Mouse (Mus musculus): ENCODE data around the gene Bex6. TPM values are rescaled to one million over a fixed set of nuclear protein-coding genes. Genes with fewer than 3 reads are reported as not detected.
"Not testable (repeated sequence)": the region's sequence is repeated elsewhere in the genome, so short reads cannot be mapped to it uniquely, and the experiment has no call there.

Bex6 gene
- polyA plus RNA-seq, 1 experiment from 2014 or later, result 0.14 TPM

- H3K4me1 ChIP-seq (ENCODE audit: control insufficient read depth, insufficient read depth, low read length); ATAC-seq (ENCODE audit: insufficient read depth, low FRiP score); H3K27me3 ChIP-seq (ENCODE audit: control insufficient read depth, insufficient read depth, low read length); H3K4me3 ChIP-seq (replicated peaks; ENCODE audit: low read length); H3K27ac ChIP-seq (ENCODE audit: low read length); H3K9ac ChIP-seq (ENCODE audit: low read length); H3K9me3 ChIP-seq (replicated peaks; ENCODE audit: control insufficient read depth, low read length); H3K4me2 ChIP-seq (ENCODE audit: low read depth, low read length); H3K36me3 ChIP-seq (ENCODE audit: control insufficient read depth, insufficient read depth, low read length): not testable (repeated sequence)
- WGBS, result 81% methylated on average over 3 of the region's 3 CpGs
Observed at GRCm38 (mm10) chr16:32232050-32232449, 52.4 kb downstream of the Bex6 start.

Other genes with a start within 250 kb of the Bex6 start
- gene Pigz, start 246.0 kb upstream of the Bex6 start, polyA plus RNA-seq (2015; fragmentation: Nextera tagmentation; extraction: Ambion mirVana), result 0.96 and 1.5 TPM in 2 replicates
- gene 0610012G03Rik, start 231.3 kb upstream of the Bex6 start, polyA plus RNA-seq (2015; fragmentation: Nextera tagmentation; extraction: Ambion mirVana), result 81.6 and 84.9 TPM in 2 replicates
- 89.5 and 97.9 TPM in 2 replicates for gene Ncbp2, start 231.3 kb upstream of the Bex6 start, polyA plus RNA-seq (2015; fragmentation: Nextera tagmentation; extraction: Ambion mirVana)
- gene Senp5, start 176.5 kb upstream of the Bex6 start, polyA plus RNA-seq (2015; fragmentation: Nextera tagmentation; extraction: Ambion mirVana), result 13.2 TPM in 2 replicates
- gene Pak2, start 100.5 kb upstream of the Bex6 start, polyA plus RNA-seq (2015; fragmentation: Nextera tagmentation; extraction: Ambion mirVana), result 38.0 and 38.7 TPM in 2 replicates
- 74.6 and 80.1 TPM in 2 replicates for gene Pigx, start 80.1 kb upstream of the Bex6 start, polyA plus RNA-seq (2015; fragmentation: Nextera tagmentation; extraction: Ambion mirVana)
- gene Cep19, start 80.0 kb upstream of the Bex6 start, polyA plus RNA-seq (2015; fragmentation: Nextera tagmentation; extraction: Ambion mirVana), result 27.0 and 28.7 TPM in 2 replicates
- 17.6 and 21.9 TPM in 2 replicates for gene Nrros, start 14.2 kb upstream of the Bex6 start, polyA plus RNA-seq (2015; fragmentation: Nextera tagmentation; extraction: Ambion mirVana)
- gene Fbxo45, start 67.3 kb downstream of the Bex6 start, polyA plus RNA-seq (2015; fragmentation: Nextera tagmentation; extraction: Ambion mirVana), result 3.5 and 4.3 TPM in 2 replicates
- gene Wdr53, start 67.4 kb downstream of the Bex6 start, polyA plus RNA-seq (2015; fragmentation: Nextera tagmentation; extraction: Ambion mirVana), result 18.4 and 19.5 TPM in 2 replicates
- 0.15 TPM in 1 of 2 replicates, not detected in the other for gene Smco1, start 91.6 kb downstream of the Bex6 start, polyA plus RNA-seq (2015; fragmentation: Nextera tagmentation; extraction: Ambion mirVana)
- gene Rnf168, start 97.6 kb downstream of the Bex6 start, polyA plus RNA-seq (2015; fragmentation: Nextera tagmentation; extraction: Ambion mirVana), result 18.4 and 18.6 TPM in 2 replicates
- 18.1 and 22.1 TPM in 2 replicates for gene Ubxn7, start 152.4 kb downstream of the Bex6 start, polyA plus RNA-seq (2015; fragmentation: Nextera tagmentation; extraction: Ambion mirVana)
- gene Tm4sf19, start 220.7 kb downstream of the Bex6 start, polyA plus RNA-seq (2015; fragmentation: Nextera tagmentation; extraction: Ambion mirVana), result not detected in 2 replicates
- 24.4 and 24.5 TPM in 2 replicates for gene Tctex1d2, start 239.9 kb downstream of the Bex6 start, polyA plus RNA-seq (2015; fragmentation: Nextera tagmentation; extraction: Ambion mirVana)

Data from stomach, embryonic 16.5 days (tissue).